Mouse (Mus musculus): ENCODE data around the gene B3gnt8.
"Not testable (repeated sequence)": the region's sequence is repeated elsewhere in the genome, so short reads cannot be mapped to it uniquely, and the experiment has no call there.

GRCm38 (mm10) chr7:25576793-25577437 is 49.5 kb upstream of the B3gnt8 start:
- TF ChIP-seq CTCF (IDR thresholded peaks at IDR 0.05; ENCODE audit: extremely low read depth, insufficient read depth, insufficient read length, insufficient replicate concordance); POLR2A (IDR thresholded peaks at IDR 0.05; ENCODE audit: low read depth, low read length): not testable (repeated sequence)
